Mouse (Mus musculus): ENCODE data around the gene Kcne2.

DNA sequence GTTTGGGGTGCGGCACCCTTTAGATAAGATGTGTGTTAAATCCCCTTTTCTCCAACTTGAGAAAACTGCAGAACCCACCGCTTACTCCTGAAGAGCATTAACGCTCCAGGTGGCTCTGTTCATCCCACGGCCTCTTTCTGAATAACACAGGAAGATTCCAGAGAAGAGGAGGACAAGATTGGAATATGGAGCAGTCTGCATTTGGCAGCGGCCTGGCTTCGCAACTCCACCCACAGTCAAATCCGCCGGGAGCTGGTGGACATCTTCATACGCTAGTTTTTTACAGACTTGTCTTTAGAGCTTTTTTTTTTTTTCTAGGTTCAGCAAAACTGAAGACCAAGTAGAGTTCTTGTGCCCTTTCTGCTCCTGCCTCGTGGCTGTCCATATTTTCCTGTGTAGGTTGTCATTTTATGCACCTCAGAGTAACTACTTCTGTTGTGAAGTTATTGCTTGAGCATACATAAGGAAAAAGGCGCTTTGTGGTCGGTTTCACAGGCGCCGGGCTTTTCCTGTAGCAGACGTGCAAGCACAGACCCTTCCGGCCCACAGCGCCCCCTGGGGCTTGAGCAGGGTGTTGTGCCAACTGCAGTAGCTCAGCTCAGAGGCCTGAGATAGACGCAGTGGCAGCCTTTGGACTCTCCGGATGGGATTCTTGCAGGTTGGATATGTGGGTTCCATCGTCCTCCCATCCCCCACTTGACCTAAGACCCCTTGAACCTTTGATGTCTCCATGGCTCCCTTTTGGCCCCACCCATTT lies 27.3 kb downstream of the Kcne2 start:
- TF ChIP-seq POLR2A (IDR thresholded peaks at IDR 0.05; ENCODE audit: borderline replicate concordance, control insufficient read depth, low read depth, low read length) (no peak), CTCF (IDR thresholded peaks at IDR 0.05; ENCODE audit: control insufficient read depth, insufficient read depth, low read length) (peak; percentile 65)
